Mouse (Mus musculus) limb, embryonic 14.5 days (tissue): Measurements from ENCODE around the gene Fkbp15. TPM values are rescaled to one million over a fixed set of nuclear protein-coding genes. Genes with fewer than 3 reads are reported as not detected.

Experiments used
- ATAC-seq: fragments of 200-750 bp; cut with Nextera tagmentation; 2 replicates; pipeline ENCODE4 v1.8.0; 2017; ENCODE audit warnings: low read depth, moderate number of reproducible peaks, moderate TSS enrichment; ENCODE audit not compliant: low FRiP score
- DNase-seq: peaks from one replicate; pipeline ENCODE4 v3.0.0-alpha.2; 2015; ENCODE audit warnings: low spot score
- H3K27ac ChIP-seq: fragments of 300-500 bp; sonication (generic); replicated peaks from 2 replicates; pipeline ENCODE4 v1.5.1; 2014; ENCODE audit warnings: low read depth, mild to moderate bottlenecking, low read length, moderate library complexity, mixed read lengths
- H3K27me3 ChIP-seq: fragments of 300-500 bp; sonication (generic); 2 replicates; pipeline ENCODE4 v1.6.1; 2014; ENCODE audit warnings: low read length, mixed read lengths; ENCODE audit not compliant: control insufficient read depth, insufficient read depth
- H3K36me3 ChIP-seq: fragments of 300-500 bp; sonication (generic); 2 replicates; pipeline ENCODE4 v1.6.1; 2014; ENCODE audit warnings: mild to moderate bottlenecking, low read length, moderate library complexity, mixed read lengths; ENCODE audit not compliant: control insufficient read depth, insufficient read depth
- H3K4me1 ChIP-seq: fragments of 300-500 bp; sonication (generic); 2 replicates; pipeline ENCODE4 v1.6.1; 2014; ENCODE audit warnings: antibody characterized with exemption, low read length, mixed read lengths; ENCODE audit not compliant: control insufficient read depth, insufficient read depth
- H3K4me2 ChIP-seq: fragments of 300-500 bp; sonication (generic); replicated peaks from 2 replicates; pipeline ENCODE4 v1.6.1; 2014; ENCODE audit warnings: low read depth, mild to moderate bottlenecking, low read length, moderate library complexity; ENCODE audit not compliant: severe bottlenecking
- H3K4me3 ChIP-seq: fragments of 300-500 bp; sonication (generic); replicated peaks from 2 replicates; pipeline ENCODE4 v1.5.1; 2014; ENCODE audit warnings: low read length
- H3K9ac ChIP-seq: fragments of 300-500 bp; sonication (generic); 2 replicates; pipeline ENCODE4 v1.6.1; 2014; ENCODE audit warnings: mild to moderate bottlenecking, low read depth, low read length, moderate library complexity; ENCODE audit not compliant: severe bottlenecking
- H3K9me3 ChIP-seq: fragments of 300-500 bp; sonication (generic); 2 replicates; pipeline ENCODE4 v1.6.1; 2016; ENCODE audit warnings: low read length; ENCODE audit not compliant: control insufficient read depth
- POLR2A ChIP-seq: fragments of 200-500 bp; IDR thresholded peaks from 2 replicates; pipeline ENCODE4 v1.8.0; 2012; ENCODE audit warnings: inconsistent platforms, mild to moderate bottlenecking, moderate library complexity, borderline replicate concordance; ENCODE audit not compliant: insufficient read depth, insufficient read length; ENCODE audit errors: extremely low read depth
- WGBS: fragments of 180-500 bp; shearing (Covaris S2); extraction: QIAGEN DNeasy Blood & Tissue Kit; methylation state at CpG from one replicate; pipeline ENCODE4 v1.1.7; 2014; 5-methylcytosine and 5-hydroxymethylcytosine counted together
- polyA plus RNA-seq, 2 experiments: library from polyadenylated mRNA; depleted of rRNA in 1 of 2; stranded (reverse) in 1 of 2; unstranded in 1 of 2; fragments of >200 nt; fragmentation: Nextera tagmentation in 1 of 2; extraction: Ambion mirVana in 1 of 2; gene quantifications; 2 replicates each; pipeline versions ENCODE4 v1.2.1 to v1.2.3; 2012 to 2014

The Fkbp15 gene
- polyA plus RNA-seq, 2 experiments: 24.1 to 29.6 TPM

DNA sequence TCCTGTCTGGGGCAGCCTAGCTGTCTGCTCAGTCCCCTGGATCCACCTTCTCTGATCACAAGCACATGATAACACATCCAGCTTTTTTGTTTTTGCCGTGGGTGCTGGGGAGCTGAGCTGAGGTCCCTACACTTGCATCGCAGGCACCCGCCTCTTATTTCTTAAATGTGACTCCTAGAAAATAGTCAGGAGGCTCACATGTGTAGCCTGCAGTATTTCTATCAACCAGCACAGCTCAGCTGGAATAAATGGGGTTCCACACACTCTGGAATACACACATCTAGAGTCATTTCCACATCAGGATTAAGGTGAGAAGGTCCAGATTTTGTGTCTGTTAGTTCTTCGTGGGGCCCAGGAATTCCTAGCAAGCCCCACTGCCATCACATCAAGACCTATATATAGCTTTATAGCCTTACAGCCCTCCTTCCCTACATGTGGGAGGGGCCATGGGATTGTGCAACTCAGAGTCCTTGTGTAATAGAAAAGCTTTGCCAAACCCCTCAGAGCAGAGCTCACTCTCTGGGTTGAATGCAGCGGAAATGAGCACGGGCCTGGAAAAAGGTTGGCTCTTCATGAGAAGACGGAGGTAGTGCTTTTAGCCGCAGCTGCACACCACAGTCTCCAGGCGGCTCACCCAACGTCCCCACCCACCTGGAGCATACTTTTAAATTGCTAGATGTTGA is 95.1 kb downstream of the Fkbp15 start:
- 72% methylated on average over 10 of the region's 10 CpGs for WGBS
- H3K36me3 ChIP-seq: no peaks in the 10 kb centered on the region
- no peak overlapping the region for H3K9ac ChIP-seq
- no peak for TF ChIP-seq POLR2A
- no peaks in the 10 kb centered on the region for H3K9me3 ChIP-seq
- no peak overlapping the region for H3K4me3 ChIP-seq
- H3K4me1 ChIP-seq: no peaks in the 10 kb centered on the region
- no peak overlapping the region for H3K4me2 ChIP-seq
- DNase-seq (no peak), ATAC-seq (no peak)
- H3K27me3 ChIP-seq: no peaks in the 10 kb centered on the region
- H3K27ac ChIP-seq: no peak overlapping the region

GRCm38 (mm10) chr4:62263133-62263844 is 97.1 kb downstream of the Fkbp15 start:
- H3K9me3 ChIP-seq: no peaks in the 10 kb centered on the region
- H3K27ac ChIP-seq: no peak overlapping the region
- no peaks in the 10 kb centered on the region for H3K4me1 ChIP-seq
- no peak overlapping the region for H3K9ac ChIP-seq
- TF ChIP-seq POLR2A: no peak
- H3K27me3 ChIP-seq: no peaks in the 10 kb centered on the region
- H3K36me3 ChIP-seq: no peaks in the 10 kb centered on the region
- ATAC-seq (no peak), DNase-seq (no peak)
- H3K4me2 ChIP-seq: no peak overlapping the region
- no peak overlapping the region for H3K4me3 ChIP-seq
- 41% methylated on average over 7 of the region's 7 CpGs for WGBS

- H3K4me1 ChIP-seq: no peaks in the 10 kb centered on the region
- no peak within 1 kb of the TSS for H3K4me2 ChIP-seq
- 56% methylated on average over 2 of the region's 2 CpGs for WGBS
- H3K9ac ChIP-seq: no peak within 1 kb of the TSS
- H3K27me3 ChIP-seq: no peaks in the 10 kb centered on the region
- H3K9me3 ChIP-seq: no peaks in the 10 kb centered on the region
- H3K36me3 ChIP-seq: no peaks in the 10 kb centered on the region
- no peak within 1 kb of the TSS for H3K4me3 ChIP-seq
- no peak for DNase-seq
- no peak within 1 kb of the TSS for H3K27ac ChIP-seq
- no peak for TF ChIP-seq POLR2A
- no peak for ATAC-seq
Measured at GRCm38 (mm10) chr4:62262276-62262675, 98.1 kb downstream of the Fkbp15 start, which contains the start of gene Slc31a2. Gene Slc31a2 (plus strand): TSS chr4:62262562.

DNA sequence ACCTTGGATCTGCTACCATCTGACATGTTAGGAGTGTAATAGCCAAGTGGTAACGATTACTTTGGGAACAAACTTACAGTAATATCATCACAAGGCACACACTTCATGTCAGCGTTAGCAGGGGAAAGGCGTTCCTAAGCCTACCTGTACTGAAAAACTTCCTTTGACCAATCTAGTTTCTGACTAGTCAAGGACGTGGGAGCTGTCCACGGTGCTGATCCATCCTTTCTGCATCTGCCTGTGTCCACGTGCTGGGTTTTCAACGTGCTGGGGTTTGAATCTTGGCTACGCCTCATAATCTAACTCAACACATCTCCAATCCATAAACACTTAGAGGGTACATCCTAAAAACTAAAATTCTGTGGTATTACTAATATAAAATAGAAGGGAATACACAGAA is 103.4 kb downstream of the Fkbp15 start:
- no peak overlapping the region for H3K4me2 ChIP-seq
- TF ChIP-seq POLR2A: no peak
- H3K27ac ChIP-seq: no peak overlapping the region
- no peaks in the 10 kb centered on the region for H3K4me1 ChIP-seq
- 21% methylated on average over 8 of the region's 8 CpGs for WGBS
- H3K27me3 ChIP-seq: no peaks in the 10 kb centered on the region
- H3K9ac ChIP-seq: no peak overlapping the region
- DNase-seq (peak; percentile 88), ATAC-seq (no peak)
- no peaks in the 10 kb centered on the region for H3K36me3 ChIP-seq
- H3K4me3 ChIP-seq: no peak overlapping the region
- no peaks in the 10 kb centered on the region for H3K9me3 ChIP-seq

DNA sequence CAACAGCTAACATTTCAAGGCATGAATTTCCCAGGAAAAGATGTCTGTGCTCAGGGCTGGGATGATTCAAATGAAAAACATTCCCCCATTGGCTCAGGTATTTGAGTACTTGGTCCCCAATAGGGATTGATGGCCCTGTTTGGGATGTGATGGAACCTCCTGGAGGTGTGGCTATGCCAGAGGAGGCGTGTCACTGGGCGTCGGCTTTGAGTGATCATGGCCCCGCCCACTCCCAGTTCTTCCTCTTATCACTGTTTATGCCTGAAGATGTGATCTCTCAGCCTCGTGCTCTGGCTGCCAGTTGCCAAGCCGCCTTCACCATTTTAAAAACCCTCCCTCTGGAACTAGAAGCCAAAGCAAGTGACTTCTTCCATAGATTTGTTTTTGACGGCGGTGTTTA is 105.8 kb downstream of the Fkbp15 start:
- no peak overlapping the region for H3K4me3 ChIP-seq
- WGBS: 63% methylated on average over 8 of the region's 8 CpGs
- H3K4me1 ChIP-seq: no peaks in the 10 kb centered on the region
- H3K4me2 ChIP-seq: no peak overlapping the region
- H3K27ac ChIP-seq: no peak overlapping the region
- ATAC-seq (no peak), DNase-seq (no peak)
- TF ChIP-seq POLR2A: no peak
- H3K36me3 ChIP-seq: no peaks in the 10 kb centered on the region
- H3K9ac ChIP-seq: no peak overlapping the region
- no peaks in the 10 kb centered on the region for H3K9me3 ChIP-seq
- H3K27me3 ChIP-seq: no peaks in the 10 kb centered on the region
